Mouse (Mus musculus) heart, postnatal 0 days (tissue): ENCODE measurements at regions not wholly inside any gene's neighbourhood (a gene's known extent, or its start where the extent isn't known, plus 50 kb on each side); places are given as distances from the start of the nearest gene placed in this dataset.

Experiments used
- CTCF ChIP-seq: IDR thresholded peaks from 2 replicates; pipeline ENCODE4 v1.5.1; 2016; ENCODE audit warnings: antibody characterized with exemption, control low read depth, low read depth
- EP300 ChIP-seq: IDR thresholded peaks from 2 replicates; pipeline ENCODE4 v1.6.1; 2016; ENCODE audit warnings: antibody characterized with exemption, low read depth

DNA sequence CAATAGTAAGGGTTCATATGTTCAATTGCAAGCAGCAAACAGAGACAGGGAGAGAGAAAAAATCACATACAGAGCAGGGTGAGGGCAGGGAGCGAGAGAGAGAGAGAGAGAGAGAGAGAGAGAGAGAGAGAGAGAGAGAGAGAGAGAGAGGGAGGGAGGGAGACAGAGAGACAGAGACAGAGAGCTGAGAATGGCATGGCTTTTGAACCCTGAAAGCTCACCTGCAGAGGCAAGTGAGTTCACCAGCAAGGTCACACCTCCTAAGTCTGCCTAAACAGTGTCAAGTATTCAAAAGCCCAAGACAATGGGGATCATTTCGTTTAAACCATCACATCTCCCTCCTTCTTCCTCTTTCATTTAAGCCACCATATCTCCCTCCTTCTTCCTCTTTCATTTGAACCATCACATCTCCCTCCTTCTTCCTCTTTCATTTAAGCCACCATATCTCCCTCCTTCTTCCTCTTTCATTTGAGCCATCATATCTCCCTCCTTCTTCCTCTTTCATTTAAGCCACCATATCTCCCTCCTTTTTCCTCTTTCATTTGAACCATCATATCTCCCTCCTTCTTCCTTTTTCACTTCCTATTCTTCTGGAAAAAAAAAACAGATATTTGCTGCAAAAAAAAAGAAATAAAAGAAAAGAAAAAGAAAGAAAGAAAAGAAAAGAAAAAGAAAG lies 116.7 kb upstream of the Meis1 start:
- TF ChIP-seq CTCF (no peak), EP300 (no peak)
